Mouse (Mus musculus): ENCODE data around the gene Carmil2. TPM values are rescaled to one million over a fixed set of nuclear protein-coding genes. Genes with fewer than 3 reads are reported as not detected.
A peak's percentile ranks its signal among the peaks of the same experiment; 100 is the strongest.

Gene Carmil2
- total RNA-seq, 2 experiments from 2014 or later, result 1.1 to 7.1 TPM

- no peak for ATAC-seq (replicated peaks; ENCODE audit: low FRiP score, low TSS enrichment, poor library complexity, severe bottlenecking)
These were observed 29.0 kb downstream of the Carmil2 start for GRCm38 (mm10) chr8:105715042-105715441.

- ATAC-seq (replicated peaks; ENCODE audit: low FRiP score, low TSS enrichment, poor library complexity, severe bottlenecking), result no peak
These were observed 30.4 kb downstream of the Carmil2 start for GRCm38 (mm10) chr8:105716302-105716945.

- no peak for ATAC-seq (replicated peaks; ENCODE audit: low FRiP score, low TSS enrichment, poor library complexity, severe bottlenecking)
These were observed 33.6 kb downstream of the Carmil2 start for GRCm38 (mm10) chr8:105719637-105720036.

DNA sequence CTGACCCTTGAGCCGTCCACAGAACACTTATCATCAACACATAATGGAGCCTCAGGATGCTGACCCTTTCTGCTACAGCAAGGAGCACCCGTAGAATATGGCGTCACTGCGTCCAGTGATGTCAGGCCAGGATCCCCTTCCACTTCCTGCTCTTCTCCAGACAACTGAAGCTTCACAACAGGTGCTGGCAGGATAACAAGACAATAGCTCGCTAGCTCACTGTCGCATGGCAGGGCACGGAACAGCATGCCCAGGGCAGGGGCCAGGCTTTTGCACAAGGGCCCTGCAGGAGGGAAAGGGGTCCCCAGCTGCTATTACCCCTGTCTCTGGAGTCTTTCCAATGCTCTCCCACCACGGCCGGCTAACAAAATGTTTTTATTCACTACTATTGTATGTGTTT, 36.8 kb downstream of the Carmil2 start:
- no peak for ATAC-seq (replicated peaks; ENCODE audit: low FRiP score, low TSS enrichment, poor library complexity, severe bottlenecking)

DNA sequence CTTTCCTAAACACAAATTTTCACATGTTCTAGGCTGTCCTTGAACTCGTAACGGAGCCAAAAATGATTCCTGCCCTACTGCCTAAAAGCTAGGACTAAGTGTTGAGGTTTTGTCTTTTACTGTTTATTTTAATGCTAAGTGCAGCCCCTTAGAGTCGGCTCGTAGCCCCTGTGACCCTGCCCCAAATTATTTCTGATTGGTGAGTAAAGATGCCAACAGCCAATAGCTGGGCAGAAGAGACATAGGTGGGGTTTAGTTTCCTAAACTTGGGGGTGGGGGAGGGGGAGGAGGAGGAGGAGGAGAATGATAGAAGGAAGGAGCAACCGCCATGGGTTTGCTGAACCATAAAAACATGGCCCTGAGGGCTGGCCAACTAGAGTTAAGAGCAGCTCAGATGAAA, 39.7 kb downstream of the Carmil2 start:
- ATAC-seq (replicated peaks; ENCODE audit: low FRiP score, low TSS enrichment, poor library complexity, severe bottlenecking), result no peak

DNA sequence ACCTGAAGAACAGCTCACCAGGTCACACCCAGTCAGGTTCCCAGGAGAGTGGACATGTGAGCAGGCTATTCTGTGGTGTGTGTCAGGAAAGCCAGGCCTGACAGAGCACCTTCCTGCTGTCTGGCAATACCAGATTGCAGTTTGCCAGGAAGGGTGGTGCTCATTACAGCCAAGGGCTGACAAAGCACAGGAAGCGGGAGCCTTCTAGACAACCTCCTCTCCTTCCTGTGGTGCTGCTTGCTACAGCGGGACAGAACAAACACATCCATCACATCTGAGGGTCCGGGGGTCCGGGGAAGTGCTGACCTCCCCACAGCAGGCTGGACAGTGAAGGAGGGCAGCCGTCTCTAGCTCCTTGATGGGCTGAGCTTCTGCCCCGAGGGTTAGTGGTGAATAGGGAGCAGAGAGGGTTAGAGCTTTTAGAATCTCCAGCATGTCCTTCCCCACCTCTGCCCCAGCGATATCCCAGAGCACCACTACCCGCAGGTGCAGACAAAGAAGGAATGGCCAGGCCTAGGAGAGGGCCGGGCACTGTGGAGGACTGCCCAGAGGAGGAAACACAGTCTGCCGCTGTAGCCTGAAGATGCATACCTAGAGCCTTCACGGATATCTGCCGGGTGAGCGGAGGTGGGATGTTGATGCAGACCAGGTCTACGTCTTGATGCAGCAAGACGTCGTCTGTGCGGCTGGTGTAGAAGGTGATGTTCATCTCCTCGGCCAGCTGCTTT, 41.5 kb downstream of the Carmil2 start:
- peak; percentile 81 for ATAC-seq (replicated peaks; ENCODE audit: low FRiP score, low TSS enrichment, poor library complexity, severe bottlenecking)

DNA sequence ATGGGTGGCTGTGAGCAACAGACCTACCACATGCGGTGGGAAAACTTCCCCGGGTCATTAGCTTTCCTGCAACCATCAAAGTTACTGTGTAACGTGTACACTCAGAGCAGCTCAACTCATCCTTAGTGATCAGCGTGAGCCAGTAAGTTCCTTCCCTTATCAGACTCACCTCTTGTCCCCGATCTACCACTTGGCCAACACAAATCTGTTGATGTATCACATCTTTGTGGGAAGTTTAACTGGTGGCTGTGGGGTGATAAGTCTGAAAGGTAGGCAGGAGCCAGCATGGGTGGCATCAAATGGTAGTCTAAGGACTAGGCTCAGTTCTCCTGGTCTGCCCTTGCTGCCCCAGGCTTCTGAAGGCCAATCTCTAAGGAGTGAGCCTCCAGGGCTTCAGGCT, 46.1 kb downstream of the Carmil2 start:
- ATAC-seq (replicated peaks; ENCODE audit: low FRiP score, low TSS enrichment, poor library complexity, severe bottlenecking), result peak; percentile 91

- no peak for ATAC-seq (replicated peaks; ENCODE audit: low FRiP score, low TSS enrichment, poor library complexity, severe bottlenecking)
These were observed 53.1 kb downstream of the Carmil2 start for GRCm38 (mm10) chr8:105739216-105739615.

DNA sequence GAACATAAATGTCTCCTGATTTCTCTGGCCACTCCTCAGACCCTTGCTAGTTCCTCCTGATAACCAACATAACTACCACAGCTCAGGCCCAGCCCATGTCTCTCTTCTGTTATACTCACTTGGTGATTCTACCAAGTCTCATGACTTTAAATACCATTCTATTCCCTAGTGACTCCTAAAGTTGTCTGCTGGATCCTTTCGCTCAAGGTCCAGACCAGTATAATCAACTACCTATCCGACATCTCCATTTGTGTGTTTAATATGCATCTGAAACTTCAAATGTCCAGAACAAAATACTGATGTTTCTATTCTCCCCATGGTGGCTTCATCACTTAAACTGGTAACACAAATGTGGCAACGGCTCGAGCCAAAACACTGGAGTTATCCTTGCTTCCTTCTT, 57.2 kb downstream of the Carmil2 start:
- 0 out of 2 replicates have a peak, but pooled peaks have one; percentile 34 for ATAC-seq (replicated peaks; ENCODE audit: low FRiP score, low TSS enrichment, poor library complexity, severe bottlenecking)

Other genes starting within 250 kb of the Carmil2 start
- gene Tppp3, start 214.7 kb upstream of the Carmil2 start, total RNA-seq (2014; fragmentation: Nextera tagmentation), result 0.45 and 1.4 TPM in 2 replicates
- 1.3 TPM in 1 of 2 replicates, not detected in the other for gene Tppp3, start 214.7 kb upstream of the Carmil2 start, total RNA-seq (2017)
- gene Zdhhc1, start 189.4 kb upstream of the Carmil2 start, total RNA-seq (2014; fragmentation: Nextera tagmentation), result 8.4 and 12.8 TPM in 2 replicates
- 2.2 and 3.8 TPM in 2 replicates for gene Zdhhc1, start 189.4 kb upstream of the Carmil2 start, total RNA-seq (2017)
- 0.20 TPM in 1 of 2 replicates, not detected in the other for gene Hsd11b2, start 167.5 kb upstream of the Carmil2 start, total RNA-seq (2014; fragmentation: Nextera tagmentation)
- gene Hsd11b2, start 167.5 kb upstream of the Carmil2 start, total RNA-seq (2017), result 0.19 TPM in 1 of 2 replicates, not detected in the other
- gene Atp6v0d1, start 120.2 kb upstream of the Carmil2 start, total RNA-seq (2014; fragmentation: Nextera tagmentation), result 51.9 and 70.3 TPM in 2 replicates
- gene Atp6v0d1, start 120.2 kb upstream of the Carmil2 start, total RNA-seq (2017), result 21.0 and 32.0 TPM in 2 replicates
- gene Ripor1, start 81.0 kb upstream of the Carmil2 start, total RNA-seq (2014; fragmentation: Nextera tagmentation), result 148 and 206 TPM in 2 replicates
- 16.7 and 20.6 TPM in 2 replicates for gene Ripor1, start 81.0 kb upstream of the Carmil2 start, total RNA-seq (2017)
- 96.1 and 112 TPM in 2 replicates for gene Ctcf, start 49.7 kb upstream of the Carmil2 start, total RNA-seq (2014; fragmentation: Nextera tagmentation)
- gene Ctcf, start 49.7 kb upstream of the Carmil2 start, total RNA-seq (2017), result 113 and 160 TPM in 2 replicates
- not detected in 2 replicates for gene Agrp, start 48.9 kb upstream of the Carmil2 start, total RNA-seq (2014; fragmentation: Nextera tagmentation)
- gene Agrp, start 48.9 kb upstream of the Carmil2 start, total RNA-seq (2017), result not detected in 2 replicates
- 60.3 and 83.6 TPM in 2 replicates for gene Acd, start 14.8 kb downstream of the Carmil2 start, total RNA-seq (2014; fragmentation: Nextera tagmentation)
- 20.6 and 46.8 TPM in 2 replicates for gene Acd, start 14.8 kb downstream of the Carmil2 start, total RNA-seq (2017)
- 9.1 and 16.5 TPM in 2 replicates for gene Pard6a, start 14.9 kb downstream of the Carmil2 start, total RNA-seq (2014; fragmentation: Nextera tagmentation)
- 2.6 and 13.0 TPM in 2 replicates for gene Pard6a, start 14.9 kb downstream of the Carmil2 start, total RNA-seq (2017)
- gene 4933405L10Rik, start 21.4 kb downstream of the Carmil2 start, total RNA-seq (2014; fragmentation: Nextera tagmentation), result not detected in 2 replicates
- not detected in 2 replicates for gene 4933405L10Rik, start 21.4 kb downstream of the Carmil2 start, total RNA-seq (2017)
- gene Enkd1, start 21.9 kb downstream of the Carmil2 start, total RNA-seq (2014; fragmentation: Nextera tagmentation), result 15.8 and 25.4 TPM in 2 replicates
- 7.4 and 9.9 TPM in 2 replicates for gene Enkd1, start 21.9 kb downstream of the Carmil2 start, total RNA-seq (2017)
- gene Gfod2, start 72.4 kb downstream of the Carmil2 start, total RNA-seq (2014; fragmentation: Nextera tagmentation), result 2.3 and 2.7 TPM in 2 replicates
- 3.1 and 9.8 TPM in 2 replicates for gene Gfod2, start 72.4 kb downstream of the Carmil2 start, total RNA-seq (2017)
- gene Ranbp10, start 141.1 kb downstream of the Carmil2 start, total RNA-seq (2014; fragmentation: Nextera tagmentation), result 34.9 and 36.4 TPM in 2 replicates
- gene Ranbp10, start 141.1 kb downstream of the Carmil2 start, total RNA-seq (2017), result 8.3 and 16.0 TPM in 2 replicates
- not detected in 2 replicates for gene Tsnaxip1, start 141.5 kb downstream of the Carmil2 start, total RNA-seq (2014; fragmentation: Nextera tagmentation)
- not detected in 2 replicates for gene Tsnaxip1, start 141.5 kb downstream of the Carmil2 start, total RNA-seq (2017)
- 32.0 and 47.6 TPM in 2 replicates for gene Cenpt, start 167.0 kb downstream of the Carmil2 start, total RNA-seq (2014; fragmentation: Nextera tagmentation)
- gene Cenpt, start 167.0 kb downstream of the Carmil2 start, total RNA-seq (2017), result 14.2 and 20.0 TPM in 2 replicates
- 24.4 and 27.1 TPM in 2 replicates for gene Thap11, start 168.9 kb downstream of the Carmil2 start, total RNA-seq (2014; fragmentation: Nextera tagmentation)
- 18.5 and 33.4 TPM in 2 replicates for gene Thap11, start 168.9 kb downstream of the Carmil2 start, total RNA-seq (2017)
- 174 and 237 TPM in 2 replicates for gene Nutf2, start 174.3 kb downstream of the Carmil2 start, total RNA-seq (2014; fragmentation: Nextera tagmentation)
- 29.3 and 101 TPM in 2 replicates for gene Nutf2, start 174.3 kb downstream of the Carmil2 start, total RNA-seq (2017)
- 45.9 and 46.3 TPM in 2 replicates for gene Edc4, start 194.6 kb downstream of the Carmil2 start, total RNA-seq (2014; fragmentation: Nextera tagmentation)
- 25.9 and 38.4 TPM in 2 replicates for gene Edc4, start 194.6 kb downstream of the Carmil2 start, total RNA-seq (2017)
- 2.0 and 3.3 TPM in 2 replicates for gene Nrn1l, start 207.3 kb downstream of the Carmil2 start, total RNA-seq (2014; fragmentation: Nextera tagmentation)
- not detected in 2 replicates for gene Nrn1l, start 207.3 kb downstream of the Carmil2 start, total RNA-seq (2017)
- 16.8 and 17.5 TPM in 2 replicates for gene Pskh1, start 214.2 kb downstream of the Carmil2 start, total RNA-seq (2014; fragmentation: Nextera tagmentation)
- gene Pskh1, start 214.2 kb downstream of the Carmil2 start, total RNA-seq (2017), result 15.4 and 17.3 TPM in 2 replicates
- 1.6 TPM in 1 of 2 replicates, not detected in the other for gene Ctrl, start 247.6 kb downstream of the Carmil2 start, total RNA-seq (2014; fragmentation: Nextera tagmentation)
- not detected in 2 replicates for gene Ctrl, start 247.6 kb downstream of the Carmil2 start, total RNA-seq (2017)

Measured in megakaryocyte-erythroid progenitor cell, adult 5-6 weeks (primary cell).